Mouse (Mus musculus): ENCODE data around the gene Vmn1r189. TPM values are rescaled to one million over a fixed set of nuclear protein-coding genes. Genes with fewer than 3 reads are reported as not detected.
A peak's percentile ranks its signal among the peaks of the same experiment; 100 is the strongest.
"Not testable (repeated sequence)": the region's sequence is repeated elsewhere in the genome, so short reads cannot be mapped to it uniquely, and the experiment has no call there.

The Vmn1r189 gene
- total RNA-seq (2022), result not detected

DNA sequence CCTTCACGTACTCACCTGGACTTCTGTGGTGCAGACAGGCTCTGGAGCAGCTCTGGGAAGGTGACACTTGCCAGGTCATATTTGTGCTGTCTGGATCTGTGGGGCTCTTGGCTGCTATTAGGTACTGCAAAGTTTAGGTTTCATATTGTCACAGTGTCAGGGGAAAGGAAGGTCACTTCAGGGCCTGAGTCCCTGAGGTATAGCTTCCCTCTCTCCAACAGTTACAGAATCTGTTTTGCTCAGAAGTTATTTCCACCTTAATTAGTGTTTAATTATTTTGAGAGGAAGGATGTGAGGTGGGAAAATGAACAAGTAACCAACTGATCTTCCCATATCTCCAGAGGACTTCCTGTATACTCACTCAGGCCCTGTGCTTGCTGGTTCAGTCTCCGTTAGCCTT is at the start of gene Vmn1r189:
Gene Vmn1r189, minus strand, starts transcription at position 101 of the 400 bp plus-strand sequence.
- not testable (repeated sequence) for DNase-seq (ENCODE audit: low spot score in 2 of 2)

DNA sequence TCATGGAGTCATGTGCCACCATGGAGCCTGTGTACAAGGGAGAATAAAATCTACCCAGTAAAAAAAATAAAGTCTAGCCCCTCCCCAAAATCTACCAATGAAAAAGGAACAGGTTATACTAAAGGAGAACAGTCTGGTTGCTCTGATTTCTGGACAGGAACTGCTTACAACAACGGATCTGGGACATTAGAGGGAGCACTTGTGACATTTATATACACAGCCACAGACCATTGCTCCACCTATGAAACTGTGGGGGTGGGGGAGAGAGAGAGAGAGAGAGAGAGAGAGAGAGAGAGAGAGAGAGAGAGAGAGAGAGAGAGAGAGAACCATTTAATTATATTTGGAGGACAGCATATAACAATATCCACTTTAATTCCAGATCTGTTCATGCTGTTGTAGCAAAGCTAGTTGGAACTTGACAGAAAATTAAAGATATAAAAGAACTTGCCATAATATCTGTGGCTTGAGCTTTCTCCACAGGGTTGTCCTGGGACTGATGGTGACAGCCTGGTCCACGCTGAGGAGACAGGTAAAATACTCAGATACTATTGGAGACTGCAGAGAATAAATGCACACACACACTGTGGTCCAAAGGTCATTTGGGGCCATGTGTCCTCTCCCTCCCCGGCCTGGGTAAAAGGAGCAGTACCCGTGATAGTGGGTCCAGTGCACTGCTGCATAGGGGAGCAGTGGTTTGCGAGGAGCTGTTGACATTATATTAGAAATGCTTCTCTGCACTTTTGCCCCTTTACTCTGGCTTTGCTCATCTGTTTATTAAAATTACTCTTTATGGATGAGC is 31.1 kb upstream of the Vmn1r189 start:
- not testable (repeated sequence) for DNase-seq (ENCODE audit: low spot score in 2 of 2)

- not testable (repeated sequence) for DNase-seq (ENCODE audit: low spot score in 2 of 2)
Observed at GRCm38 (mm10) chr13:22084140-22084539, 21.5 kb downstream of the Vmn1r189 start, which contains the start of gene Vmn1r188. Vmn1r188 (plus strand) TSS chr13:22084440.

GRCm38 (mm10) chr13:22063468-22063867 is 42.2 kb downstream of the Vmn1r189 start:
- DNase-seq (ENCODE audit: low spot score in 2 of 2), result no peak

DNA sequence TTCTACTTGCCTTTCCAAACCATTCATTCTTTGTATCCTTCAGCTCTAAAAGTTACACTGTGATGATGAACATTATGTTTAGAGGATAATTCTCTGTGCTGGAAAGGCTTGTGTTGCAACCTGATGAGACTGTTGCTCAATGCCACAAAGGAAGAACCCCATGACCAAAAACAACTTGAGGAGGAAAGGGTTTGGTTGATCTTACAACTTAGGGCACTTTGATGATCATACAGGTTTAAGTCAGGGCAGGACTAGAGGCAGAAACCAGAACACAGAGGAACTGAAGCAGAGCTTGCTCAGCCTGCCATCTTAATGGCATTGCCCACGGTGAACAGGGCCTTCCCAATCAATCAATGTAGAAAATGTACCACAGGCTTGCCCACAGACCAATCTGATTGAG is 44.2 kb downstream of the Vmn1r189 start:
- no peak for DNase-seq (ENCODE audit: low spot score in 2 of 2)

DNA sequence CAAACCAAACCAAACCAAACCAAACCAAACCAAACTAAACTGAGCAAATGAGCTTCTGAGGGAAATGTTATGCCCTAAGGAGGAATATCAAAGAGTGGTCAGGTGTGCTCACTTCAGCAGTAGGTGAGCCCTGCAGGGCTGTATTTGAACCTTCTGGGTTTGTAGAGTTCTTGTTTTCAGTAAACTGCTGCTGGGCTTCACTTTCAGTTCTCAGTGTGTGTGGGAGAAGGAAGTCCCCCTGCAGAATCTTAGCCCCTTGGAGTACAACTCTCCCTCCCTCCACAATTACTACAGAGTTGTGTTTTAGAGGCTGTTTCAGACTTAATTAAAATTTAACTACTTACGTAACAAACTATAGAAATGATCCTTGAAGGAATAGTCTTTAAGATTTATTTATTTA is 51.9 kb downstream of the Vmn1r189 start:
- no peak for DNase-seq (ENCODE audit: low spot score in 2 of 2)

DNA sequence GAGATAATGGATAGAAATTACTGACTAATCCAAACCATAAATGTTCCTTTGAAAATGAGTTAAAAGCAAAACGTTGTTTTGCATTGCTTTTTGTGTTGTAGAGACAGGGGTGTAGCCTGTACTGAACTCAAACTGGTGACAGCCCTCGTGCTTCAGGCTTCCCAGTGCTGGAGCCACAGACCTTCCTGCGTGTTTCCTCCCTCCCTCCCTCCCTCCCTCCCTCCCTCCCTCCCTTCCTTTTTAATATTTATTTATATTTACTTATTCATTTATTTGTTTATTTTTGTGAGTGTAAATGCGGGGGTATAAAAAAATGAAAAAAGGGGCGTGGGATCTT is 54.1 kb downstream of the Vmn1r189 start:
- no peak for DNase-seq (ENCODE audit: low spot score in 2 of 2)

DNA sequence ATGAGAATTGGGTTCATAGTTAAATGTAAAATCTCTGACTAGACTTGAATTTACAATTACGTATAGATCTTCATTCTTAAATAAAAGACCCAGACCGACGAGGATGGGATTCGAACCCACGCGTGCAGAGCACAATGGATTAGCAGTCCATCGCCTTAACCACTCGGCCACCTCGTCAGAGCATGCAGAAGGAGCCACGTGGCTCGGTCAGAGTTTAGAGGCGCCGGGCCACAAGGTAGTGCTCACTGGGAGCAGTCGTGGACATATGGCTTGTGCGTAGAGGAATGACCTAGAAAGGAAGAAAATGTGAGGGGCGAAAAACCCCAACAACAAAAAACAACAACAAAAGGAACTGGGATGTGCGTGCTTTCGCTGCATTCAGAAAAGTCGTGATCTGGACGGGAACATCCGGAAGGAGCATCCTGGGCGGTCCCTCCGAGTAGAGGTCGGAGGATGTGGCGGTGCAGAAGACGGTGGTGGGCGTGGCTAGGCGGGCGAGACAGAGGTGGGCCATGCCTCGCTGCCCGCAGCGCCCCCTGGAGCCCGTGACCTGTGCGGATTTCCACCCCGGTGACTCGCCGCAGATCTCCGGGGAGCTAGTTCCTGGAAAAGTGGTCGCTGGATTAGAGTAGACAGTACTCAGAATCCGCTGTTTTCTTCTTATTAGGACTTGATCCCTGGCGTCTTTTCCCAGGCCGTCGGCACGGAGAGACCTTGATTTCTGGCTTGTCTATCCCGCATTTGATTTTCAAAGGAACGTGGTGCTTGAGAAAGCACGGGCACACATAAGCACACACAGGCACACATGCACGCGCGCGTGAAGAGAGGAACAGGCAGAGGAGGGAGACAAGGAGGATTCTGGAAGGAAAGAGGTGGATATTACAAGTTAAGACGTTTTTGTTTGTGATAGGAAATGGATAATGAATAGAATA is 54.8 kb downstream of the Vmn1r189 start:
- peak; percentile 71 to 77 for DNase-seq (ENCODE audit: low spot score in 2 of 2)

Small RNA genes lying within 50 kb of the gene (microRNA-seq; reads per million reads assigned to microRNA genes)
- gene Gm26300, result not detected

Other genes starting within 250 kb of the Vmn1r189 start
- 1 to 10 TPM in 1 of 4 experiments, under 1 TPM in 3; 0.48 to 1.4 (median 0.80) TPM for gene Zfp184, start 160.7 kb downstream of the Vmn1r189 start, total RNA-seq (2022)
- gene Pom121l2, start 124.6 kb downstream of the Vmn1r189 start, total RNA-seq (2022), result not detected
- not detected for gene Prss16, start 96.1 kb downstream of the Vmn1r189 start, total RNA-seq (2022)
- gene Hist1h2ah, start 70.3 kb downstream of the Vmn1r189 start, total RNA-seq (2022), result 1 to 10 TPM in 3 of 4 experiments, not detected in 1; 3.0 to 6.5 (median 5.3) TPM
- gene Hist1h2bk, start 70.0 kb downstream of the Vmn1r189 start, total RNA-seq (2022), result 1 to 10 TPM in 1 of 4 experiments, under 1 TPM in 1, not detected in 2; 0.75 to 7.0 TPM
- 10 to 100 TPM; 28.5 to 37.8 (median 35.7) TPM for gene Hist1h4i, start 64.5 kb downstream of the Vmn1r189 start, total RNA-seq (2022)
- 1 to 10 TPM in 3 of 4 experiments, not detected in 1; 2.3 to 4.2 (median 2.6) TPM for gene Hist1h2ag, start 62.9 kb downstream of the Vmn1r189 start, total RNA-seq (2022)
- gene Hist1h2bj, start 62.6 kb downstream of the Vmn1r189 start, total RNA-seq (2022), result 1 to 10 TPM in 2 of 4 experiments, under 1 TPM in 2; 0.75 to 2.9 (median 1.3) TPM
- not detected for gene Vmn1r188, start 21.4 kb downstream of the Vmn1r189 start, total RNA-seq (2022)
- gene Vmn1r191, start 78.1 kb upstream of the Vmn1r189 start, total RNA-seq (2022), result not detected
- gene Vmn1r192, start 85.3 kb upstream of the Vmn1r189 start, total RNA-seq (2022), result not detected
- gene Vmn1r193, start 117.3 kb upstream of the Vmn1r189 start, total RNA-seq (2022), result not detected
- not detected for gene Vmn1r194, start 138.4 kb upstream of the Vmn1r189 start, total RNA-seq (2022)
- gene Vmn1r195, start 164.7 kb upstream of the Vmn1r189 start, total RNA-seq (2022), result not detected
- gene Vmn1r196, start 184.1 kb upstream of the Vmn1r189 start, total RNA-seq (2022), result not detected
- gene Vmn1r197, start 218.8 kb upstream of the Vmn1r189 start, total RNA-seq (2022), result not detected
- gene Vmn1r198, start 244.5 kb upstream of the Vmn1r189 start, total RNA-seq (2022), result not detected

All from gastrocnemius, adult 8-10 months (tissue).